Mouse (Mus musculus): Measurements from ENCODE around the gene Tuft1.

DNA sequence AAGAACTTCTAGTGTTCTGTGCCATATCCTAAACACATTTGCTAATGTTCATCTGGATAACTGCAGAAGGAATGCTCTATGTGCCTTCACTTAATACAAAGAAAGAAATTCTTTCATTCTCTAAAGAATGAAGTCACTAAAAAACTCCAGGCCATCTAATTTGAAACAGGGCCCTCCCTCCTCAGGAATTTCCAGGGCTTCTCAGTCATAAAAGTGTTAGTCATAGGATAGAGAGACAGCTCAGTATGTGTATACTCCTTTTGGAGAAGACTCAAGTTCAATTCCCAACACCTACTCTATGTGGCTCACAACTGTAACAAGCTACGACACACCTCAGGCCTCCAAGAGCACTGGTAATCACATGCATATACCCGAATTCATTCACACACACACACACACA lies 93.1 kb downstream of the Tuft1 start:
- no peak for TF ChIP-seq USF1 (IDR thresholded peaks at IDR 0.05; ENCODE audit: low read depth)
- no peak for TF ChIP-seq POLR2A (IDR thresholded peaks at IDR 0.05; ENCODE audit: insufficient read length, low read depth)
- TF ChIP-seq TCF3 (IDR thresholded peaks at IDR 0.05; ENCODE audit: insufficient read length, low read depth), result no peak
- no peak for TF ChIP-seq POLR2AphosphoS2 (IDR thresholded peaks at IDR 0.05; ENCODE audit: insufficient read length, low read depth)
- TF ChIP-seq MAX (IDR thresholded peaks at IDR 0.05; ENCODE audit: low read depth), result no peak
- TF ChIP-seq TCF12 (IDR thresholded peaks at IDR 0.05; ENCODE audit: insufficient read depth, poor library complexity, severe bottlenecking), result no peak
- TF ChIP-seq E2F4 (IDR thresholded peaks at IDR 0.05; ENCODE audit: insufficient read depth), result no peak
- no peak for TF ChIP-seq MYOD1 (IDR thresholded peaks at IDR 0.05; ENCODE audit: control insufficient read depth in 1 of 3, insufficient read length in 2 of 3, low read depth in 2 of 3)
- no peak for TF ChIP-seq REST (IDR thresholded peaks at IDR 0.05; ENCODE audit: insufficient read depth, insufficient read length)
- no peak for TF ChIP-seq MYOG (IDR thresholded peaks at IDR 0.05; ENCODE audit: control insufficient read depth in 1 of 3, insufficient read depth in 1 of 3, insufficient read length in 2 of 3, low read depth in 2 of 3)

Measured in myocyte (in vitro differentiated cells).